Mouse (Mus musculus) ES-E14 (cell line): ENCODE data around the gene Atf2.

Source experiments
- HCFC1 ChIP-seq: IDR thresholded peaks from 2 replicates; pipeline ENCODE4 v1.6.1; 2012; ENCODE audit warnings: low read length, inconsistent platforms, borderline replicate concordance; ENCODE audit not compliant: insufficient read depth
- ZNF384 ChIP-seq: IDR thresholded peaks from 2 replicates; pipeline ENCODE4 v1.6.1; 2012; ENCODE audit warnings: low read depth, low read length, inconsistent platforms

GRCm38 (mm10) chr2:73903536-73903935, 11.1 kb upstream of the Atf2 start:
- no peak for TF ChIP-seq ZNF384
- no peak for TF ChIP-seq HCFC1
